Mouse (Mus musculus) liver, embryonic 14.5 days (tissue): ENCODE measurements around the gene Gm14525. TPM values are rescaled to one million over a fixed set of nuclear protein-coding genes. Genes with fewer than 3 reads are reported as not detected.
"Not testable (repeated sequence)": the region's sequence is repeated elsewhere in the genome, so short reads cannot be mapped to it uniquely, and the experiment has no call there.

Experiments used
- ATAC-seq: fragments of 200-750 bp; cut with Nextera tagmentation; 2 replicates; pipeline ENCODE4 v1.8.0; 2017; ENCODE audit warnings: moderate number of reproducible peaks, mild to moderate bottlenecking, moderate library complexity; ENCODE audit not compliant: insufficient read depth
- DNase-seq, 3 experiments: peaks; one replicate each; pipeline ENCODE4 v3.0.0-alpha.2; 2012 to 2013; ENCODE audit warnings: low read depth in 3 of 3, low spot score in 3 of 3
- H3K27ac ChIP-seq: fragments of 300-500 bp; sonication (generic); 2 replicates; pipeline ENCODE4 v1.5.1; 2014; ENCODE audit warnings: moderate library complexity, mild to moderate bottlenecking, control low read depth, inconsistent platforms
- H3K27me3 ChIP-seq: fragments of 300-500 bp; sonication (generic); 2 replicates; pipeline ENCODE4 v1.6.1; 2014; ENCODE audit warnings: mild to moderate bottlenecking, low read length, moderate library complexity; ENCODE audit not compliant: control insufficient read depth, insufficient read depth
- H3K36me3 ChIP-seq: fragments of 300-500 bp; sonication (generic); replicated peaks from 2 replicates; pipeline ENCODE4 v1.6.1; 2014; ENCODE audit warnings: low read depth; ENCODE audit not compliant: control insufficient read depth, insufficient read depth
- H3K4me1 ChIP-seq, 2 experiments: fragments of 200-500 bp in 1 of 2; fragments of 300-500 bp in 1 of 2; sonication (generic) in 1 of 2; replicated peaks; 2 replicates each; pipeline ENCODE4 v1.6.1; 2012 to 2014; ENCODE audit warnings: antibody characterized with exemption in 1 of 2, inconsistent platforms in 1 of 2, low read length in 1 of 2; ENCODE audit not compliant: control insufficient read depth in 2 of 2, insufficient read depth in 2 of 2
- H3K4me2 ChIP-seq: fragments of 300-500 bp; sonication (generic); 2 replicates; pipeline ENCODE4 v1.6.1; 2014; ENCODE audit warnings: low read depth, mild to moderate bottlenecking, control low read depth, moderate library complexity
- H3K4me3 ChIP-seq, 2 experiments: fragments of 200-500 bp in 1 of 2; fragments of 300-500 bp in 1 of 2; sonication (generic) in 1 of 2; 2 replicates each; pipeline ENCODE4 v1.5.1; 2012 to 2014; ENCODE audit warnings: low read depth in 2 of 2, low read length in 2 of 2, mild to moderate bottlenecking in 2 of 2, control low read depth in 1 of 2, inconsistent platforms in 1 of 2, moderate library complexity in 1 of 2; ENCODE audit not compliant: insufficient read depth in 1 of 2
- H3K9ac ChIP-seq: fragments of 300-500 bp; sonication (generic); replicated peaks from 2 replicates; pipeline ENCODE4 v1.6.1; 2014; ENCODE audit warnings: mild to moderate bottlenecking, control low read depth, moderate library complexity
- H3K9me3 ChIP-seq: fragments of 300-500 bp; sonication (generic); 2 replicates; pipeline ENCODE4 v1.6.1; 2016; ENCODE audit warnings: low read length, mixed read lengths; ENCODE audit not compliant: control insufficient read depth
- WGBS: fragments of 180-500 bp; shearing (Covaris S2); extraction: QIAGEN DNeasy Blood & Tissue Kit; methylation state at CpG from one replicate; pipeline ENCODE4 v1.1.7; 2014; ENCODE audit not compliant: insufficient replicate concordance; 5-methylcytosine and 5-hydroxymethylcytosine counted together
- polyA plus RNA-seq, 2 experiments: library from polyadenylated mRNA; depleted of rRNA in 1 of 2; stranded (reverse) in 1 of 2; unstranded in 1 of 2; fragments of >200 nt; fragmentation: Nextera tagmentation in 1 of 2; extraction: Ambion mirVana in 1 of 2; gene quantifications; 2 replicates each; pipeline versions ENCODE4 v1.2.1 to v1.2.3; 2012 to 2014

The Gm14525 gene
- not detected in 2 replicates for polyA plus RNA-seq (2012; rRNA removed)
- polyA plus RNA-seq (2014; fragmentation: Nextera tagmentation; extraction: Ambion mirVana): not detected in 2 replicates

DNA sequence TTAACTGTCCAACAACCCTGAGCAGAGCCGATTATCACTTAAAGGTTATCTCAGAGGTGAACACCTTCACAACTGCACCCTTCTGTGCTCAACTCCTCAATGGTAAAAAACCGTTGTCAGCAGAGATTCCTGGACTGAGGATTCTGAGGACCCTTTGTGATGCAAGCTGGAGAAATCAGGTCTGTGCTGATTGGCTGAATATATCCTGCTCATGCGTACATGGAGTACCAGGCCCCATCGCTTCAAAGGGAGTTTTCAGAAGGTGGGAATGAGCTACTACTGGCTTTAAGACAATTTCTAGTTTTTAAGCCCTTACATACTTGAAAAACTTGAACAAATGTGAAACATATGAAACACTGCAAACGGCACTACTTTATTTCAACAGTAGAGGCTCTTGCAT, at the start of gene Gm14525:
Gene Gm14525, minus strand, starts transcription at position 101 of the 400 bp plus-strand sequence.
- H3K4me3 ChIP-seq, H3K27me3 ChIP-seq, ATAC-seq, H3K9ac ChIP-seq, H3K9me3 ChIP-seq, H3K36me3 ChIP-seq, H3K4me1 ChIP-seq, DNase-seq, H3K27ac ChIP-seq, H3K4me2 ChIP-seq: not testable (repeated sequence)
- 45% methylated on average over 2 of the region's 5 CpGs for WGBS

Other genes with a start within 250 kb of the Gm14525 start
- gene Slx, start 157.1 kb downstream of the Gm14525 start, polyA plus RNA-seq (2012; rRNA removed): not detected in 2 replicates
- not detected in 2 replicates for gene Slx, start 157.1 kb downstream of the Gm14525 start, polyA plus RNA-seq (2014; fragmentation: Nextera tagmentation; extraction: Ambion mirVana)
- gene Gm6121, start 233.1 kb upstream of the Gm14525 start, polyA plus RNA-seq (2012; rRNA removed): not detected in 2 replicates
- gene Gm6121, start 233.1 kb upstream of the Gm14525 start, polyA plus RNA-seq (2014; fragmentation: Nextera tagmentation; extraction: Ambion mirVana): not detected in 2 replicates